Mouse (Mus musculus): ENCODE results near the gene Gnaq.

GRCm38 (mm10) chr19:16198162-16198561, 65.5 kb downstream of the Gnaq start:
- TF ChIP-seq POLR2A (IDR thresholded peaks at IDR 0.05; ENCODE audit: borderline replicate concordance, insufficient read depth, low read length) (no peak), CTCF (IDR thresholded peaks at IDR 0.05; ENCODE audit: borderline replicate concordance, insufficient read depth, low read depth, low read length) (peak; percentile 20; the same call in 1 of the 2 replicates)
